Mouse (Mus musculus) liver, adult 2 months (tissue): ENCODE results near the gene Pde4d. TPM values are rescaled to one million over a fixed set of nuclear protein-coding genes. Genes with fewer than 3 reads are reported as not detected.

Experiments used
- DNase-seq: peaks from one replicate; pipeline ENCODE4 v3.0.0-alpha.2; 2011; ENCODE audit warnings: low read depth, low spot score; ENCODE audit errors: extremely low read depth
- H3K27ac ChIP-seq: fragments of 200-500 bp; replicated peaks from 2 replicates; pipeline ENCODE4 v1.5.1; 2012; ENCODE audit warnings: low read depth, mild to moderate bottlenecking, control low read depth, inconsistent platforms, low read length; ENCODE audit not compliant: insufficient read depth
- H3K27me3 ChIP-seq: fragments of 200-500 bp; 2 replicates; pipeline ENCODE4 v1.6.1; 2012; ENCODE audit warnings: mild to moderate bottlenecking, moderate library complexity, low read length, inconsistent platforms; ENCODE audit not compliant: control insufficient read depth, insufficient read depth
- H3K36me3 ChIP-seq: fragments of 200-500 bp; 2 replicates; pipeline ENCODE4 v1.6.1; 2012; ENCODE audit warnings: low read length, inconsistent platforms; ENCODE audit not compliant: control insufficient read depth, insufficient read depth
- H3K4me1 ChIP-seq: fragments of 200-500 bp; 2 replicates; pipeline ENCODE4 v1.6.1; 2011; ENCODE audit warnings: low read length; ENCODE audit not compliant: control insufficient read depth, insufficient read depth
- H3K4me3 ChIP-seq: fragments of 200-500 bp; 2 replicates; pipeline ENCODE4 v1.5.1; 2011; ENCODE audit warnings: low read depth, mild to moderate bottlenecking, control low read depth, low read length, moderate library complexity; ENCODE audit not compliant: insufficient read depth
- H3K79me2 ChIP-seq: fragments of 200-500 bp; 2 replicates; pipeline ENCODE4 v1.6.1; 2012; ENCODE audit warnings: inconsistent platforms, mild to moderate bottlenecking, low read length, moderate library complexity; ENCODE audit not compliant: control insufficient read depth, insufficient read depth
- H3K9ac ChIP-seq: fragments of 200-500 bp; 2 replicates; pipeline ENCODE4 v1.6.1; 2012; ENCODE audit warnings: low read depth, mild to moderate bottlenecking, control low read depth, inconsistent platforms, low read length
- CTCF ChIP-seq: fragments of 200-500 bp; IDR thresholded peaks from 2 replicates; pipeline ENCODE4 v1.5.1; 2011; ENCODE audit warnings: low read depth, low read length, control low read depth
- POLR2A ChIP-seq: fragments of 200-500 bp; IDR thresholded peaks from 2 replicates; pipeline ENCODE4 v1.6.1; 2011; ENCODE audit warnings: low read length, control low read depth; ENCODE audit not compliant: insufficient read depth; ENCODE audit errors: extremely low read depth
- WGBS: fragments of 180-500 bp; shearing (Covaris S2); methylation state at CpG from one replicate; pipeline ENCODE4 v1.1.7; 2018; 5-methylcytosine and 5-hydroxymethylcytosine counted together
- polyA plus RNA-seq: library from polyadenylated mRNA; depleted of rRNA; stranded (reverse); fragments of >200 nt; gene quantifications from 2 replicates; pipeline ENCODE4 v1.2.3, GENCODE M21; 2012
- total RNA-seq: library from RNA; depleted of rRNA; stranded (reverse); fragments of >200 nt; gene quantifications from 2 replicates; pipeline ENCODE4 v1.2.3, GENCODE M21; 2014

Gene Pde4d
- total and polyA plus RNA-seq, 2 experiments, result 2.3 to 13.6 TPM

DNA sequence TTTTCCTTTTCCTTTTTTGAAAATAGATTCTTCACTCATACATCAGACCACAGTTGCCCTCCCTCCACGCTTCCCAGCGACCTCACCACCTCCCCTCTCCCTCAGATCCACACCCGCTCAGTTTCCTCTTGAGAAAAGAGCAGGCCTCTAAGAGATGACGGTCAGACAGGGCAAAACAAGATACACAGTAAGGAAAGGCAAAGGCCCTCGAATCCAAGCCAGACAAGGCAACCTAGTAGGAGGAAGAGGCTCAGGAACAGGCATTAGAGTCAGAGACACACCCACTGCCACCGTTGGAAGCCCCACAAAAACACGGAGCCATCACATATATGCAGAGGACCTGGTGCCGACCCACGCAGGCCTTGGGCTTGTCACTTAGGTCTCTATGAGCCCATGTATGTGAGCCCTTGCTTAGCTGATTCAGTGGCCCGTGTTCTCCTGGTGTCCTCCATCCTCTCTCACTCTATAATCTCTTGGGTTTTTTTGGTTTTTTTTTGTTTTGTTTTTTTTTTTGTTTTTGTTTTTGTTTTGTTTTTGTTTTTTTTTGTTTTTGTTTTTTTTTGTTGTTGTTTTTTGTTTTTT, 1097.3 kb downstream of the Pde4d start:
- Histone ChIP-seq H3K4me3 (no peak overlapping the region), H3K9ac (no peak overlapping the region), H3K27me3 (no peaks in the 10 kb centered on the region), H3K27ac (no peak overlapping the region), H3K4me1 (no peaks in the 10 kb centered on the region), H3K79me2 (no peaks in the 10 kb centered on the region), H3K36me3 (no peaks in the 10 kb centered on the region)
- TF ChIP-seq POLR2A (no peak), CTCF (no peak)
- WGBS, result 79% methylated on average over 10 of the region's 10 CpGs
- DNase-seq, result no peak

DNA sequence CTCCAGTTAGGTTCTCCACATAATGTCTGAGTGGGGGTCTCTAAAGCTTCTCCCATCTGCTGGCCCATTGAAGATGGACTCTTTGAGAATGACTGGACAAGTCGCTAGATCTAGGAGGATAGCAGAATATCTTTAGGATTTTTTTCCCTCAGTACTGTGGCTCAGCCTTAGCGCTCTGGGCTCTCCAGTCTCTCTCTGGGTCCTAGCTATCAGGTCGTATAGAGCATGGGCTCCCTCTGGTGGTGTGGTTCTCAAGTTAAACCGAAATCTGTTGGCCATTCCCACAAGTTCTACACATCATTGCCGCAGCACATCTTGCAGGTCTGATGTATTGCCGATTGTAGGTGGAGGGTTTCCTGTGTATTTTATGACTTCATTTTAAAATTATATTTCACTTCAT, 1098.0 kb downstream of the Pde4d start:
- no peaks in the 10 kb centered on the region for H3K4me1 ChIP-seq
- 22% methylated on average over 6 of the region's 6 CpGs for WGBS
- H3K4me3 ChIP-seq, result no peak overlapping the region
- no peaks in the 10 kb centered on the region for H3K36me3 ChIP-seq
- no peaks in the 10 kb centered on the region for H3K27me3 ChIP-seq
- TF ChIP-seq POLR2A (no peak), CTCF (peak; percentile 69)
- no peak overlapping the region for H3K9ac ChIP-seq
- peak; percentile 74 for DNase-seq
- H3K27ac ChIP-seq, result no peak overlapping the region
- no peaks in the 10 kb centered on the region for H3K79me2 ChIP-seq

DNA sequence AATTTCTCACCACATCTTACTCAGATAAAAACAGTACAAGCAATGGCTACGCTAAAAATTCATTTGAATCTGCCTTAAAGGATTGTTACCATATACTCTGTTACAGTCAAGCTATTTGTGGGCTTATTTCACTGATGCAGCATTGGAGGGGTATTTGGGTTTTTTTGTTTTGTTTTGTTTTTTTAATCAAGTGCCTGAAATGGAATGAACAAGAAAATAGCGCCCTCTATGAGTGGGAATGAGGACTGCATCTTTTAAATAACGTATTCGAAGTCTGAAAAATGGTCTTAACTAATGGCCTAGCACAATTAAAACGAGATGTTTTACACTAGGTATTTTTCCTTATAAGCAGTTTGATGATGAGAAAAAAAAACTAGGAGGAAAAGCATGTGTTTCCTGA, 1098.5 kb downstream of the Pde4d start:
- 69% methylated on average over 5 of the region's 5 CpGs for WGBS
- Histone ChIP-seq H3K27ac (no peak overlapping the region), H3K4me1 (no peaks in the 10 kb centered on the region), H3K27me3 (no peaks in the 10 kb centered on the region), H3K79me2 (no peaks in the 10 kb centered on the region), H3K4me3 (no peak overlapping the region), H3K9ac (no peak overlapping the region), H3K36me3 (no peaks in the 10 kb centered on the region)
- TF ChIP-seq CTCF, result 0 out of 2 replicates have a peak, but pooled peaks have one; percentile 8
- TF ChIP-seq POLR2A, result no peak
- DNase-seq, result peak; percentile 25

DNA sequence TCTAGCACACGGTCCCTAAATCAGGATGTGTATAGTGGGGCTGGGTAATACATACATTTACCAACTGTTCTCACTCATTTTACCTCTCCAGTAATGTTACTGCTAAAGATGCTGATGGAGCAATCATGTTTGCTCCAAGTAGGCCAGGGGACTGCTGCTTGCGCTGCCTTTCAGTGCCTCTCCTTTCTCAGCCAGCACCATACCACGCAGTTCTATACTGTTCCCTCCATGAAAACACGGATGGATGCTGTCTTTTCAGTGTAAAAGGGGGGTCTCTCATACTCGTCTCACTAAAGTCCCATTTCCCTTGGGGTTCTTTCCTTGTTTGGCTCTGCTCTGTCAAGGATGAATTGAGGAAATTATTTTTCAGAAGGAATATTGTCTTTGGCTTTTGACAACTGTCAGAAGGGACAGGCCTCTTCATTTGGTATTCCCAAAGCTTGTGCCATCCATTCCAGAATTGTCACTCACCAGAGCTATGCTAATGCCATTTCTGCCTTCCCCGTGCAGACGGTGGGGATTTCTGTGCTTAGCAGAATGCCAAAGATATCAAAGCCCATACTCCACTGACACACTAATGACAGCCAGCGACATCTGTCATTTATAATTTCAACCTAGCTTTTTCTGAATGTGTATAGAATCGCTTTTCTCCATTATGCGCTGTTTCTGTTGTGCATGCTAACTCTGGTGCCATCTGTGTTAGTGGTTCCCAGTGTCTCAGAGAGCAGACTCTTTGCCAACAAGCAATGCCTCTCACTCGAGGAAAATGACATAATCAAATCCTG, 1099.2 kb downstream of the Pde4d start:
- 86% methylated on average over 11 of the region's 11 CpGs for WGBS

DNA sequence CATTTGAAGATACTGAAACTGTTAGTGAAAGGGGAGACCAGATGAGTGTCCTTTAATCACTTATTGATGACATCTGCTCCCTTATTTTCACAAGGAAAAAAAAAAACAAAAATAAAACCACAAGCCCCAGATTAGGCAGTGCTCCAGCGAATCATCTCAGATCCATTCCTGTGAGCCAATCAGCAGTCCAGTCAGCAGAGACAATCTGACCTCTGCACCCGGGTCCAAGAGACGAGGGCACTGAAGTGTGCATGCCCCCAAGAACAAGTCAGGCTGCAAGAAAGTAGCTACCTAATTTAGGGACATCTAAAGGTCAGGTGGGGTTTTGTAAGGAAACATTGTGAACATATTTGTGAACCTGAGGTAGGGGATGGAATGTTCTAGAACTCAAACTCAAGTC, 1102.1 kb downstream of the Pde4d start:
- Histone ChIP-seq H3K4me1 (peaks cover 2% of the 10 kb centered on the region; the same call in 1 of the 2 replicates), H3K27me3 (no peaks in the 10 kb centered on the region), H3K27ac (no peak overlapping the region), H3K36me3 (no peaks in the 10 kb centered on the region), H3K4me3 (no peak overlapping the region), H3K9ac (no peak overlapping the region), H3K79me2 (no peaks in the 10 kb centered on the region)
- 68% methylated on average over 3 of the region's 3 CpGs for WGBS
- TF ChIP-seq POLR2A, result no peak
- TF ChIP-seq CTCF, result no peak
- peak; percentile 61 for DNase-seq

More for the DNA sequence above, 1099.2 kb downstream of the Pde4d start:
- Histone ChIP-seq H3K36me3 (no peaks in the 10 kb centered on the region), H3K4me3 (no peak overlapping the region), H3K27me3 (no peaks in the 10 kb centered on the region), H3K4me1 (no peaks in the 10 kb centered on the region), H3K27ac (no peak overlapping the region), H3K9ac (no peak overlapping the region), H3K79me2 (no peaks in the 10 kb centered on the region)
- no peak for DNase-seq
- TF ChIP-seq POLR2A (no peak), CTCF (no peak)

DNA sequence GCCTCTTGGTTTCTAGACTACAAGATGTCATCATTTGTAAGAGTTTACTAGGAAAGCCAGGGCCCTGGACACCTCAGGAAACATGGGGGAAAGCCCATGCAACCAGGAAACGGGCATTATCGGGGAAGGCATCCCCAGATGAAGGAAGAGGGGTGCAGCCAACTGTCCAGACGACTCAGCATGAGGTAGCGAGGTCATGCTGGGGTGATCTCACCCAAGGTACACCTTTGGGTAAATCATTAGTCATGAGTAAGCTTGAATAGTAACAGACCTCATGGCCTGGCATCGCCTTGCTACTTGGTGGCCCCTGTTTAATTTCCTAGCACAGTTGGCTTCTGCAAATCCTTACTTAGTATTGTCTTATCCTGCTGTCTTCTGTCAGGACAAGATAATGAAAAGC, 1105.8 kb downstream of the Pde4d start:
- Histone ChIP-seq H3K27ac (no peak overlapping the region), H3K9ac (no peak overlapping the region), H3K79me2 (no peaks in the 10 kb centered on the region), H3K4me1 (peaks cover 2% of the 10 kb centered on the region; the same call in 1 of the 2 replicates), H3K27me3 (no peaks in the 10 kb centered on the region), H3K4me3 (no peak overlapping the region), H3K36me3 (no peaks in the 10 kb centered on the region)
- DNase-seq, result peak; percentile 82
- 17% methylated on average over 5 of the region's 5 CpGs for WGBS
- no peak for TF ChIP-seq CTCF
- TF ChIP-seq POLR2A, result no peak
